Mouse (Mus musculus) spleen, adult 2 months (tissue): ENCODE results near the gene Olfr910. TPM values are rescaled to one million over a fixed set of nuclear protein-coding genes. Genes with fewer than 3 reads are reported as not detected.

Source experiments
- DNase-seq, 2 experiments: peaks; one replicate each; pipeline versions ENCODE4 v3.0.0 to v3.0.0-alpha.2; 2012 to 2021; ENCODE audit warnings: low spot score in 2 of 2, low read depth in 1 of 2
- H3K27ac ChIP-seq: fragments of 200-500 bp; 2 replicates; pipeline ENCODE4 v1.5.1; 2012; ENCODE audit warnings: low read length, inconsistent platforms; ENCODE audit not compliant: insufficient read depth
- H3K27me3 ChIP-seq: fragments of 200-500 bp; 2 replicates; pipeline ENCODE4 v1.6.1; 2012; ENCODE audit warnings: mild to moderate bottlenecking, moderate library complexity, low read length, inconsistent platforms; ENCODE audit not compliant: control insufficient read depth, insufficient read depth
- H3K36me3 ChIP-seq: fragments of 200-500 bp; 2 replicates; pipeline ENCODE4 v1.6.1; 2012; ENCODE audit warnings: mild to moderate bottlenecking, low read length, inconsistent platforms; ENCODE audit not compliant: control insufficient read depth, insufficient read depth
- H3K4me1 ChIP-seq: fragments of 200-500 bp; 2 replicates; pipeline ENCODE4 v1.6.1; 2011; ENCODE audit warnings: inconsistent platforms; ENCODE audit not compliant: control insufficient read depth, insufficient read depth, insufficient read length
- H3K4me3 ChIP-seq: fragments of 200-500 bp; 2 replicates; pipeline ENCODE4 v1.5.1; 2011; ENCODE audit warnings: mild to moderate bottlenecking, inconsistent platforms; ENCODE audit not compliant: insufficient read depth, insufficient read length; ENCODE audit errors: extremely low read depth
- CTCF ChIP-seq: fragments of 200-500 bp; IDR thresholded peaks from 2 replicates; pipeline ENCODE4 v1.5.1; 2011; ENCODE audit warnings: mild to moderate bottlenecking, inconsistent platforms; ENCODE audit not compliant: insufficient read depth, insufficient read length, insufficient replicate concordance; ENCODE audit errors: extremely low read depth
- POLR2A ChIP-seq: fragments of 200-500 bp; IDR thresholded peaks from 2 replicates; pipeline ENCODE4 v1.6.1; 2011; ENCODE audit warnings: low read depth, low read length, inconsistent platforms
- WGBS: fragments of 180-500 bp; shearing (Covaris S2); methylation state at CpG from one replicate; pipeline ENCODE4 v1.1.7; 2018; 5-methylcytosine and 5-hydroxymethylcytosine counted together
- polyA plus RNA-seq: library from polyadenylated mRNA; depleted of rRNA; stranded (reverse); fragments of >200 nt; gene quantifications from 2 replicates; pipeline ENCODE4 v1.2.3, GENCODE M21; 2012; rRNA removed

Gene Olfr910
- polyA plus RNA-seq: not detected in 2 replicates

GRCm38 (mm10) chr9:38537549-38537948, at the start of gene Olfr910:
Gene Olfr910, plus strand, starts transcription at chr9:38537849.
- H3K36me3 ChIP-seq: no peaks in the 10 kb centered on the region
- DNase-seq: no peak
- H3K4me3 ChIP-seq: no peak within 1 kb of the TSS
- TF ChIP-seq CTCF (no peak), POLR2A (no peak)
- no peaks in the 10 kb centered on the region for H3K27me3 ChIP-seq
- no peaks in the 10 kb centered on the region for H3K4me1 ChIP-seq
- 86% methylated on average over 2 of the region's 2 CpGs for WGBS
- no peak within 1 kb of the TSS for H3K27ac ChIP-seq

- 86% methylated on average over 2 of the region's 2 CpGs for WGBS
- TF ChIP-seq CTCF: no peak
- no peak for TF ChIP-seq POLR2A
- no peak for DNase-seq
Observed at GRCm38 (mm10) chr9:38495501-38495900, 42.1 kb upstream of the Olfr910 start, which contains the start of gene Olfr907. Gene Olfr907, plus strand, starts transcription at chr9:38495801.

GRCm38 (mm10) chr9:38512353-38512752, 25.3 kb upstream of the Olfr910 start:
- Histone ChIP-seq H3K27ac (no peak overlapping the region), H3K36me3 (no peaks in the 10 kb centered on the region), H3K4me1 (no peaks in the 10 kb centered on the region), H3K4me3 (no peak overlapping the region), H3K27me3 (no peaks in the 10 kb centered on the region)
- 52% methylated on average over 2 of the region's 2 CpGs for WGBS
- TF ChIP-seq CTCF (no peak), POLR2A (no peak)
- DNase-seq: no peak

More at GRCm38 (mm10) chr9:38495501-38495900, 42.1 kb upstream of the Olfr910 start, which contains the start of gene Olfr907:
- Histone ChIP-seq H3K27ac (no peak within 1 kb of the TSS), H3K27me3 (no peaks in the 10 kb centered on the region), H3K4me3 (no peak within 1 kb of the TSS), H3K4me1 (no peaks in the 10 kb centered on the region), H3K36me3 (no peaks in the 10 kb centered on the region)

- H3K36me3 ChIP-seq: no peaks in the 10 kb centered on the region
- no peak within 1 kb of the TSS for H3K4me3 ChIP-seq
- DNase-seq: no peak
- no peaks in the 10 kb centered on the region for H3K4me1 ChIP-seq
- H3K27me3 ChIP-seq: no peaks in the 10 kb centered on the region
- no peak for TF ChIP-seq CTCF
- TF ChIP-seq POLR2A: no peak
- 66% methylated on average over 1 of the region's 1 CpGs for WGBS
- H3K27ac ChIP-seq: no peak within 1 kb of the TSS
Observed at GRCm38 (mm10) chr9:38521280-38521679, 16.4 kb upstream of the Olfr910 start, which contains the start of gene Olfr911-ps1. Gene Olfr911-ps1, plus strand, starts transcription at chr9:38521580.

GRCm38 (mm10) chr9:38579878-38580277, 42.2 kb downstream of the Olfr910 start, which contains the start of gene Olfr912:
Gene Olfr912, plus strand, starts transcription at chr9:38580178.
- no peak for TF ChIP-seq CTCF
- no peak for TF ChIP-seq POLR2A
- no peaks in the 10 kb centered on the region for H3K36me3 ChIP-seq
- no peaks in the 10 kb centered on the region for H3K4me1 ChIP-seq
- WGBS: 88% methylated on average over 1 of the region's 1 CpGs
- H3K27ac ChIP-seq: no peak within 1 kb of the TSS
- DNase-seq: no peak
- no peak within 1 kb of the TSS for H3K4me3 ChIP-seq
- H3K27me3 ChIP-seq: no peaks in the 10 kb centered on the region

Other genes with a start within 250 kb of the Olfr910 start
- not detected in 2 replicates for gene Olfr896-ps1, start 246.7 kb upstream of the Olfr910 start, polyA plus RNA-seq
- not detected in 2 replicates for gene Olfr25, start 208.8 kb upstream of the Olfr910 start, polyA plus RNA-seq
- not detected in 2 replicates for gene Olfr898, start 189.4 kb upstream of the Olfr910 start, polyA plus RNA-seq
- not detected in 2 replicates for gene Olfr250, start 171.0 kb upstream of the Olfr910 start, polyA plus RNA-seq
- not detected in 2 replicates for gene Olfr251, start 160.8 kb upstream of the Olfr910 start, polyA plus RNA-seq
- gene Olfr147, start 136.2 kb upstream of the Olfr910 start, polyA plus RNA-seq: not detected in 2 replicates
- gene Olfr901, start 108.4 kb upstream of the Olfr910 start, polyA plus RNA-seq: not detected in 2 replicates
- not detected in 2 replicates for gene Olfr902, start 90.2 kb upstream of the Olfr910 start, polyA plus RNA-seq
- not detected in 2 replicates for gene Olfr904, start 74.7 kb upstream of the Olfr910 start, polyA plus RNA-seq
- gene Olfr905, start 66.7 kb upstream of the Olfr910 start, polyA plus RNA-seq: not detected in 2 replicates
- gene Olfr906, start 50.8 kb upstream of the Olfr910 start, polyA plus RNA-seq: not detected in 2 replicates
- gene Olfr907, start 42.0 kb upstream of the Olfr910 start, polyA plus RNA-seq: not detected in 2 replicates
- gene Olfr911-ps1, start 16.3 kb upstream of the Olfr910 start, polyA plus RNA-seq: not detected in 2 replicates
- gene Olfr912, start 42.3 kb downstream of the Olfr910 start, polyA plus RNA-seq: not detected in 2 replicates
- gene Olfr913, start 54.9 kb downstream of the Olfr910 start, polyA plus RNA-seq: not detected in 2 replicates
- gene Olfr914, start 67.3 kb downstream of the Olfr910 start, polyA plus RNA-seq: not detected in 2 replicates
- gene Olfr916, start 122.0 kb downstream of the Olfr910 start, polyA plus RNA-seq: not detected in 2 replicates
- not detected in 2 replicates for gene Olfr917, start 128.0 kb downstream of the Olfr910 start, polyA plus RNA-seq
- gene Olfr918, start 136.8 kb downstream of the Olfr910 start, polyA plus RNA-seq: not detected in 2 replicates
- gene Olfr919, start 165.8 kb downstream of the Olfr910 start, polyA plus RNA-seq: not detected in 2 replicates
- gene Vwa5a, start 180.4 kb downstream of the Olfr910 start, polyA plus RNA-seq: 5.1 and 5.5 TPM in 2 replicates
- gene Olfr920, start 214.4 kb downstream of the Olfr910 start, polyA plus RNA-seq: 0.05 and 0.06 TPM in 2 replicates
- gene Olfr921, start 235.2 kb downstream of the Olfr910 start, polyA plus RNA-seq: not detected in 2 replicates